Mouse (Mus musculus) olfactory bulb, adult 2 months (tissue): Measurements from ENCODE around the gene Iqcg. TPM values are rescaled to one million over a fixed set of nuclear protein-coding genes. Genes with fewer than 3 reads are reported as not detected.
A peak's percentile ranks its signal among the peaks of the same experiment; 100 is the strongest.
"Not testable (repeated sequence)": the region's sequence is repeated elsewhere in the genome, so short reads cannot be mapped to it uniquely, and the experiment has no call there.

Experiments used
- H3K27ac ChIP-seq: fragments of 200-500 bp; 2 replicates; pipeline ENCODE4 v1.5.1; 2012; ENCODE audit warnings: low read depth, low read length; ENCODE audit not compliant: insufficient read depth
- H3K4me1 ChIP-seq: fragments of 200-500 bp; 2 replicates; pipeline ENCODE4 v1.6.1; 2012; ENCODE audit warnings: low read length; ENCODE audit not compliant: control insufficient read depth, insufficient read depth
- H3K4me3 ChIP-seq: fragments of 200-500 bp; 2 replicates; pipeline ENCODE4 v1.5.1; 2012; ENCODE audit warnings: mild to moderate bottlenecking, low read depth, low read length, moderate library complexity; ENCODE audit not compliant: insufficient read depth
- CTCF ChIP-seq: fragments of 200-500 bp; IDR thresholded peaks from 2 replicates; pipeline ENCODE4 v1.5.1; 2012; ENCODE audit warnings: low read depth, mild to moderate bottlenecking, low read length, moderate library complexity; ENCODE audit not compliant: insufficient read depth
- POLR2A ChIP-seq: fragments of 200-500 bp; IDR thresholded peaks from 2 replicates; pipeline ENCODE4 v1.6.1; 2012; ENCODE audit warnings: mild to moderate bottlenecking, low read depth, low read length, moderate library complexity; ENCODE audit not compliant: insufficient read depth
- WGBS: fragments of 180-500 bp; shearing (Covaris S2); methylation state at CpG from one replicate; pipeline ENCODE4 v1.1.7; 2018; 5-methylcytosine and 5-hydroxymethylcytosine counted together
- polyA plus RNA-seq: library from polyadenylated mRNA; stranded (reverse); fragments of >200 nt; gene quantifications from 2 replicates; pipeline ENCODE4 v1.2.4, GENCODE M21; 2012; ENCODE audit warnings: low replicate concordance; ENCODE audit not compliant: missing spikeins, insufficient read depth, insufficient read length

Gene Iqcg
- polyA plus RNA-seq, 1 experiment, result not detected

- Histone ChIP-seq H3K27ac (no peak overlapping the region), H3K4me3 (no peak overlapping the region), H3K4me1 (no peaks in the 10 kb centered on the region)
- TF ChIP-seq POLR2A, result no peak
- no peak for TF ChIP-seq CTCF
Observed at GRCm38 (mm10) chr16:33070928-33071327, 14.9 kb upstream of the Iqcg start.

GRCm38 (mm10) chr16:33064636-33065035 is 8.6 kb upstream of the Iqcg start:
- Histone ChIP-seq H3K4me3 (no peak overlapping the region), H3K27ac (no peak overlapping the region), H3K4me1 (peaks cover 2% of the 10 kb centered on the region)
- TF ChIP-seq CTCF, result no peak
- no peak for TF ChIP-seq POLR2A
- WGBS, result 82% methylated on average over 9 of the region's 9 CpGs

DNA sequence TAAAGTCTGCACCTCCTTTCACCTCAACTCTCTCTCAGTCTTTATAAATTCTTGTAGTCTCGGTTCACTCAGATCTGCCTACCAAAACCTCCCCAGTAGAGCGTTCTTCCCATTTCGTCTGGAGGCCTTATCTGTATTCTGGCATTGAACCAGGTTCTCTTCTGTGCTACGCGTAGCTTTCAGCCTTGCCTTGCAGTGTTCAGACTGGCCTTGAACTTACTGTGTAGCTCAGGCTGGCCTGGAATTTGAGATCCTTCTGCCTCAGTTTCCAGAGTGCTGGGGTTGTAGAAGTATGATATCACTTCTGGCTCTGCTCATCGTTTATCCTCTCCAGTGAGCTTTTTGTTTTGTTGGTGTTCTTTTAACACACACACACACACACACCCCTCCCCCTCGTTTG is 7.2 kb upstream of the Iqcg start:
- H3K4me1 ChIP-seq, result peaks cover 2% of the 10 kb centered on the region
- H3K4me3 ChIP-seq, result peak overlapping the region; percentile 9; the same call in 1 of the 2 replicates
- TF ChIP-seq CTCF, result no peak
- TF ChIP-seq POLR2A, result no peak
- no peak overlapping the region for H3K27ac ChIP-seq
- 5% methylated on average over 7 of the region's 7 CpGs for WGBS

- WGBS, result 1% methylated on average over 35 of the region's 35 CpGs
- Histone ChIP-seq H3K4me1 (peaks cover 6% of the 10 kb centered on the region), H3K27ac (0 out of 2 replicates have a peak overlapping the region, but pooled peaks have one; percentile 1), H3K4me3 (peak overlapping the region; percentile 93)
- TF ChIP-seq POLR2A (no peak), CTCF (no peak)
Observed at GRCm38 (mm10) chr16:33062682-33063131, 6.7 kb upstream of the Iqcg start.

DNA sequence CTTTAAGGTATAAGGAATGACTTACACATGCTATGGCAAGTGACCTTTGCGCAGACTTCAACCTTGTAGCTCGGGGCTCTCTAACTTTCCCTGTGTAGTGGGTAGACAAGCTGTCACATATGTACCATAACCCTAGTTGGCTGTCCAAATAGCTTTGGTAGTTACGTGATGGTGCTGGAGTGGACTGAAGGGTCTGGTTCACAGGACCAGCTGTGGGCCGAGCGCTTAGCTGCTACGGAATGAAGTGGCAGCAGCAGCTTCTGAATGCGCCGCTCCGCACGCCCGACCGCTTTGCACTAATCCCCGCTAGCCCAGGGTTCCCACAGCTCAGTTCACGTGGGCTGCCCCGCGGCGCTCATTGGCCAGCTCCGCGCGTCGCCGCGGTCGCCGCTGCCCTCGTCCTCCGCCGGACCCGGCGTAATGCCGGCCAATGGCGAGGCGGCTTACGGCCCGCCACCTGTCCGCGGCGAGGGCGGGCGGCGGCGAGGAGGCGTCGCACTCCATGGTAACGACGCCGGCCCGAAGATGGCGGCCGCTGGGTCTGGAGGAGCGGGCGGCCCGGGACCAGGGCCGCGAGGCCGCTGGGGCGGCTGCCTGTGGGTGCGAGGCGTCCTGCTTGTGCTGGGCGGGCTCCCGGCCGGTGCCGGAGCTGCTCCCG is 6.1 kb upstream of the Iqcg start, which contains the start of gene Lmln:
Lmln (plus strand) TSS at position 498 of the 658 bp plus-strand sequence.
- peak within 1 kb of the TSS; percentile 57 for H3K27ac ChIP-seq
- peaks cover 6% of the 10 kb centered on the region for H3K4me1 ChIP-seq
- peak within 1 kb of the TSS; percentile 93 for H3K4me3 ChIP-seq
- TF ChIP-seq POLR2A, result peak; percentile 61
- no peak for TF ChIP-seq CTCF
- 1% methylated on average over 64 of the region's 64 CpGs for WGBS

DNA sequence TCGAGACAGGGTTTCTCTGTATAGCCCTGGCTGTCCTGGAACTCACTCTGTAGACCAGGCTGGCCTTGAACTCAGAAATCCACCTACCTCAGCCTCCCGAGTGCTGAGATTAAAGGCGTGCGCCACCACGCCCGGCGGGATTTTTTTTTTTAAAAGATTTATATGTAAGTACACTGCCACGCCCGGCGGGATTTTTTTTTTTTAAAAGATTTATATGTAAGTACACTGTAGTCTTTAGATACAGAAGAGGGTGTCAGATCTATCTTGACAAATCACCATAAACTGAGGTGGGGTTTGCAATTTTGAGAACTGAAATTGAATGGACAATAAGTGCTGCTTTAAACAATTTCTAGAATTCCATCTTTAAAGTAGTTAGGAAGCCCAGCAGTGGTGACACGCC is 5.4 kb upstream of the Iqcg start:
- WGBS, result 59% methylated on average over 11 of the region's 11 CpGs
- TF ChIP-seq POLR2A (no peak), CTCF (no peak)
- Histone ChIP-seq H3K4me1 (peaks cover 6% of the 10 kb centered on the region), H3K4me3 (no peak overlapping the region), H3K27ac (no peak overlapping the region)

GRCm38 (mm10) chr16:33060926-33061325 is 4.9 kb upstream of the Iqcg start:
- H3K27ac ChIP-seq, result no peak overlapping the region
- no peak for TF ChIP-seq POLR2A
- TF ChIP-seq CTCF, result no peak
- H3K4me3 ChIP-seq, result no peak overlapping the region
- 90% methylated on average over 2 of the region's 2 CpGs for WGBS
- peaks cover 6% of the 10 kb centered on the region for H3K4me1 ChIP-seq

GRCm38 (mm10) chr16:33059471-33059870 is 3.5 kb upstream of the Iqcg start:
- no peak overlapping the region for H3K27ac ChIP-seq
- H3K4me3 ChIP-seq, result no peak overlapping the region
- no peak for TF ChIP-seq CTCF
- TF ChIP-seq POLR2A, result no peak
- 94% methylated on average over 1 of the region's 1 CpGs for WGBS
- H3K4me1 ChIP-seq, result peaks cover 4% of the 10 kb centered on the region; the same call in 1 of the 2 replicates

DNA sequence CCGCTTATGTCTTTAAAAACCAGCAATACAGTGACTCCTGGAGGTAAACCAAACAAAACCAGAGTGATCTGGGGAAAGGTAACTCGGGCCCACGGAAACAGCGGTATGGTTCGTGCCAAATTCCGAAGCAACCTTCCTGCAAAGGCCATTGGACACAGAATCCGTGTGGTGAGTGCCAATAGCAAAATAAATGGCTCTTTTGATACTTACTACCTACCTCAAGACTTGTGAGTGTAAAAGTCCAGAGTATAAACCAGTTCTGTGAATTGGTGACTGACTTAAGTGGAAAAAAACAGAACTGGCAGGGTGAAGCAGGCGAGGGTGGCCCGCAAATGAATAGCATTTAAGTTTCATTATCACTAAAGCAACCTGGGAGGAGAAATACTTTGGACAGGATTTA is 2.6 kb upstream of the Iqcg start:
- not testable (repeated sequence) for H3K4me1 ChIP-seq, H3K4me3 ChIP-seq, H3K27ac ChIP-seq
- 78% methylated on average over 9 of the region's 9 CpGs for WGBS
